Mouse (Mus musculus): ENCODE measurements around the gene Duox2.

DNA sequence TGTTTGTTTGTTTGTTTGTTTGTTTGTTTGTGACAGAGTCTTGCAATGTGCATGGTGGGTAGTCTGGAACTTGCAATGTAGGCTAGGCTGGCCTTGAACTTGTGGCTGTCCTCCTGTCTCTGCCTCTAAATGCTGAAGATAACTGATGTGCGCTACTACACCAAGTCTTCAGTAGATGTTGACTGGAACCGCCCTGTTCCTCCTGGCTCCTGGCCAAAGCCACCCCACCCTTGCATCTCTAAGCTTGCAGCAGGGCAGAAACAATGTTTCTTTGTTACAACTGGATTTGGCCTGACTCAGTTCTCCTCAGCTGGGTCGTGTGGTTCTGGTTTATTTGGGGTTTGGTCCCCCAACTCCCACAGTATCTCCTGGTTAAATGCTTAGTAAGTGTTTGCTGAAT lies 35.9 kb upstream of the Duox2 start:
- TF ChIP-seq CTCF (IDR thresholded peaks at IDR 0.05; ENCODE audit: borderline replicate concordance, insufficient read depth, low read depth, low read length), result no peak
- TF ChIP-seq POLR2A (IDR thresholded peaks at IDR 0.05; ENCODE audit: borderline replicate concordance, insufficient read depth, low read length), result no peak
